Mouse (Mus musculus) heart, embryonic 15.5 days (tissue): Measurements from ENCODE around the gene Itpr1. TPM values are rescaled to one million over a fixed set of nuclear protein-coding genes. Genes with fewer than 3 reads are reported as not detected.

ENCODE experiments used
- ATAC-seq: fragments of 200-750 bp; cut with Nextera tagmentation; replicated peaks from 2 replicates; pipeline ENCODE4 v1.8.0; 2017; ENCODE audit warnings: low read depth, moderate TSS enrichment; ENCODE audit not compliant: insufficient number of reproducible peaks, insufficient read depth, low FRiP score
- H3K27ac ChIP-seq: fragments of 300-500 bp; sonication (generic); 2 replicates; pipeline ENCODE4 v1.5.1; 2015; ENCODE audit warnings: mild to moderate bottlenecking, inconsistent platforms
- H3K27me3 ChIP-seq: fragments of 300-500 bp; sonication (generic); 2 replicates; pipeline ENCODE4 v1.6.1; 2015; ENCODE audit warnings: inconsistent platforms
- H3K36me3 ChIP-seq: fragments of 300-500 bp; sonication (generic); 2 replicates; pipeline ENCODE4 v1.6.1; 2015; ENCODE audit warnings: mild to moderate bottlenecking, inconsistent platforms
- H3K4me1 ChIP-seq: fragments of 300-500 bp; sonication (generic); replicated peaks from 2 replicates; pipeline ENCODE4 v1.6.1; 2015; ENCODE audit warnings: inconsistent platforms
- H3K4me2 ChIP-seq: fragments of 300-500 bp; sonication (generic); 2 replicates; pipeline ENCODE4 v1.6.1; 2015; ENCODE audit warnings: inconsistent platforms, mild to moderate bottlenecking, moderate library complexity
- H3K4me3 ChIP-seq: fragments of 300-500 bp; sonication (generic); 2 replicates; pipeline ENCODE4 v1.5.1; 2015; ENCODE audit warnings: mild to moderate bottlenecking, inconsistent platforms
- H3K9ac ChIP-seq: fragments of 300-500 bp; sonication (generic); 2 replicates; pipeline ENCODE4 v1.6.1; 2015; ENCODE audit warnings: mild to moderate bottlenecking, inconsistent platforms
- H3K9me3 ChIP-seq: fragments of 300-500 bp; sonication (generic); replicated peaks from 2 replicates; pipeline ENCODE4 v1.6.1; 2016; ENCODE audit warnings: inconsistent platforms
- WGBS: fragments of 180-500 bp; shearing (Covaris S2); methylation state at CpG from one replicate; pipeline ENCODE4 v1.1.7; 2015; ENCODE audit warnings: mixed read lengths; 5-methylcytosine and 5-hydroxymethylcytosine counted together
- polyA plus RNA-seq: library from polyadenylated mRNA; unstranded; fragments of >200 nt; fragmentation: Nextera tagmentation; extraction: Ambion mirVana; gene quantifications from 2 replicates; pipeline ENCODE4 v1.2.1, GENCODE M21; 2015

Gene Itpr1
- polyA plus RNA-seq, 1 experiment from 2014 or later, result 11.4 TPM

DNA sequence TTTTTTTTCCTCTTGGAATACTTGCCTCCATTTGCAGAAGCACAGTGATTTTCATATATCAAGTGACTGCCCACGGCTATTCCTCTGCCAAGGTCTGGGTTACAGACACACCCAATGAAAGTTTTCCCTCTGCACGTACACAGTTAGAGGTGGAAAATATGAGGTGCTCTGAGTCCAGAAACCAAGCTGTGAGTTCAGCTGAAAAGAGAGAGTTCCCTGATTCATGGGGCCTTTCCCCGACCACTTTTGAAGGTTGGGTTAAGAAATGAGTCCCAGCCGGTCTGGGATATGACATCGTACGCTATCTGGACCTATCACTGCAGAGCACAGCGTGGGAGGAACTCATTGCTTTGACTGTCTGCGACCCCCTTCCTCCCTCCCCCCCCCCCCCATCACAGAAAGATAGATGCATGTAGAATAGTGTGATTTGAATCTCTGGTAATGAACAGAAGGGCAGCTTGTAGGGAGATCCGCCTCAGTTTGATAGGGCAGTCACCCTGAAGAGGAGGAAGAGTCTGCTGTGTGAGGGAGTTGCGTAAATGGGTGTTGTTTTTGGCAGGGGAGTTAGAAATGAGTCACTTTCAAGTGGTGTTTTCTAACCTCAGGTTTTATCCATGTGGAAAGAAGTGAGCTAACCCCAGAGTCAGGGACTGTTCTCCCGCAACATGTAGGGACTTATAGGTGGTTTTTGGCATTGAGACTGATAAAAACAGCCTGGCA, 235.3 kb downstream of the Itpr1 start:
- Histone ChIP-seq H3K4me1 (peaks cover 35% of the 10 kb centered on the region), H3K9ac (no peak overlapping the region), H3K27ac (peak overlapping the region; percentile 69), H3K4me3 (no peak overlapping the region), H3K4me2 (no peak overlapping the region), H3K9me3 (no peaks in the 10 kb centered on the region), H3K36me3 (no peaks in the 10 kb centered on the region), H3K27me3 (no peaks in the 10 kb centered on the region)
- no peak; the same call in 1 of the 2 replicates for ATAC-seq
- WGBS, result 49% methylated on average over 11 of the region's 11 CpGs

DNA sequence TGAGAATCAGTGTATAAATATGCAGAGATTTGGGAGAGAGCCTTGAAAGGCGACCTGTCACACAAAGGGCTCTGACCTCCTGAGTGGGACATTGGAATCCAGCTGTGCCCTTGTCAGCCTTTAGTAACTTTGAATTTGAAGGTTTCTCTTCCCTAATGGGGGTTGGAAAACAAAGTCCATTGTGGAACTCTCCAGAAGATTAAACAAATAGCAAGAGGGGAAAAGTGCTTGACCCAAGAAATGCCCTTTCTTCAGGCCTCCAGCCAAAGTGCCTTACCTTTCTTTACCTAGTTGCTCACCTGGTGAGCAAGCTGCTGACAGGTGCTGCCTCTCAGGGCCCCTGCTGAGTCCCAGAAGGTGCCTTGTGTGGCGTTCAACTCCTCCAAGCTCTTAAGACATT, 236.0 kb downstream of the Itpr1 start:
- Histone ChIP-seq H3K4me1 (peaks cover 32% of the 10 kb centered on the region), H3K27me3 (no peaks in the 10 kb centered on the region), H3K27ac (peak overlapping the region; percentile 69), H3K9ac (no peak overlapping the region), H3K9me3 (no peaks in the 10 kb centered on the region), H3K36me3 (no peaks in the 10 kb centered on the region), H3K4me3 (no peak overlapping the region), H3K4me2 (no peak overlapping the region)
- no peak for ATAC-seq
- WGBS, result 71% methylated on average over 2 of the region's 2 CpGs

DNA sequence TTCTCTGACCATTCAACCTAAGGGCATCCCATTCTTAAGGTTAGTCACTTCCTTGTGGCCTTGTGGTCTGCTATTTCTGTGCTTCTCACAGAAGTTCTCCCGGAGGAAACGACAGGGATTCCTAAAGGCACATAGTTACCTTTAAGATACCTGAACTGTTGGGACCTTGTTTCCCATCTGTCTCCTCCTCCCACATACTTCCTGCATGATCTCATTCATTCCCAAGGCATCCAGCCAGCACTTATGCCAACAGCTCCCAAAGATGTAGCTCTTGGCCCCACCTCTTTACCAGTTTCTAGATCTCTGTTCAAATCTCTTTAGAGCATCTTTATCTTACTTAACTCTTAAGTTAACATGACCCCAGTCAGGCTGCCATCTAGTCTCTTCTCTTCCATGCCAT, 238.6 kb downstream of the Itpr1 start:
- peaks cover 47% of the 10 kb centered on the region for H3K4me1 ChIP-seq
- H3K27ac ChIP-seq, result no peak overlapping the region
- 60% methylated on average over 2 of the region's 2 CpGs for WGBS
- H3K9ac ChIP-seq, result no peak overlapping the region
- no peak overlapping the region for H3K4me2 ChIP-seq
- no peaks in the 10 kb centered on the region for H3K36me3 ChIP-seq
- no peak for ATAC-seq
- no peaks in the 10 kb centered on the region for H3K9me3 ChIP-seq
- no peaks in the 10 kb centered on the region for H3K27me3 ChIP-seq
- H3K4me3 ChIP-seq, result no peak overlapping the region

DNA sequence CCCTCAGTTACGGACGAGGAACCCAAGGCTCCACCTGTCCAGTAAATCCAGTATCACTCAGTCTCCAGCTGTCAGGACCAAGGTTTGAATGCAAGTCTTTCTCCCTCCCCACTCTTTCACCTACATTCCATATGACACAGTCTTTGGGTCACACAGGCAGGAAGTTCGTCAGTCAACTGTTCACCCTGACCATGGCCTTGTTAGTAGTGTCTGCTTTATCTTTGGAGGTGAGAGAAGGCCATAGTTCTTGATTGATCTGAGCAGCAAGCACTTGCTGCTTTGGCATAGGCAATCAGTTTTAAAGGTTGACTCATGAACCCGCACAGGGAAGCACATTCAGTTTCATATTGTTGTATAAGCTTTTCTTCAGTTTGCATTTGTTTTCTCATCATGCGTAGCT, 240.7 kb downstream of the Itpr1 start:
- no peaks in the 10 kb centered on the region for H3K36me3 ChIP-seq
- no peak for ATAC-seq
- H3K9me3 ChIP-seq, result no peaks in the 10 kb centered on the region
- no peak overlapping the region for H3K4me2 ChIP-seq
- WGBS, result 83% methylated on average over 5 of the region's 5 CpGs
- H3K9ac ChIP-seq, result no peak overlapping the region
- H3K4me3 ChIP-seq, result no peak overlapping the region
- H3K27ac ChIP-seq, result no peak overlapping the region
- peaks cover 46% of the 10 kb centered on the region for H3K4me1 ChIP-seq
- no peaks in the 10 kb centered on the region for H3K27me3 ChIP-seq

DNA sequence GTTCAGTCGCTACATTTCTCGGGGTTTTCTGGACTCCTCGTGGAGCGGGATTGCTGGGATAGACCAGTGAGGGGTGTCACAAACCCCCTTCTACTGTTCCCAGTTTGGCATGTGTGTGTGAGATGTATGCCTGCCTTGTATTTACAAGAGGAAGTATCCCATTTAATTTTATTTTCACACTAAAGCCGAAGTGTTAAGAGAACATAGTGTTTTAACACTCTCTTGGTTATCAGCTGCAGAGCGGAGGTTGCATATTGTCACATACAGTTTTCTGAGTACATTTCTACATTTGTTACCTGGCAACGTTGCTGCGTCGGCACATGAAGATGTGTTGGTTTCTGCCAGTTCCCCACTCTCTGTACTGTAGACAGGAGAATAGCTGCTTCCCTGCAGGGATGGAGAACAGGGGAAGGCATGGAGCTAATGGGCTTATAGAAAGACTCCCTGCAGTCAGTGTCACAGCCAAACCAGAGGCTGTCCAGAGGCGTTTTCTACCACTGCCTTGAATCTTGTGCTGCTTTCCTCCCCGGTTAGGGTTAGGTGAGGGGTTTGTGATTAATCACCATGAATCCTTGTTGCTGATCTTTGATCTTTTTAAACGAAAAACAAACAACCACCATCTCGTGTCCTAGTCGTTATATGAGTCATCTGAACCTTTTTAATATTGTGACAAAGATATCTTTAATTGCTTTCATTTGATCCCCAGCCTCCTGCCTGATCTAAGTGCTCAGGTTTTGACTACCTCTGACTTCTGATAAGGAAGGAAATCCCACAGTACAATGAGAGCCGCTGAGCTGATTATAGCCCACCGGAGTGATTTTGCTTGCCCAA, 241.4 kb downstream of the Itpr1 start:
- Histone ChIP-seq H3K9ac (no peak overlapping the region), H3K4me1 (peaks cover 42% of the 10 kb centered on the region), H3K4me3 (no peak overlapping the region), H3K9me3 (no peaks in the 10 kb centered on the region), H3K36me3 (no peaks in the 10 kb centered on the region), H3K27ac (no peak overlapping the region), H3K4me2 (no peak overlapping the region), H3K27me3 (no peaks in the 10 kb centered on the region)
- WGBS, result 71% methylated on average over 16 of the region's 16 CpGs
- ATAC-seq, result no peak

DNA sequence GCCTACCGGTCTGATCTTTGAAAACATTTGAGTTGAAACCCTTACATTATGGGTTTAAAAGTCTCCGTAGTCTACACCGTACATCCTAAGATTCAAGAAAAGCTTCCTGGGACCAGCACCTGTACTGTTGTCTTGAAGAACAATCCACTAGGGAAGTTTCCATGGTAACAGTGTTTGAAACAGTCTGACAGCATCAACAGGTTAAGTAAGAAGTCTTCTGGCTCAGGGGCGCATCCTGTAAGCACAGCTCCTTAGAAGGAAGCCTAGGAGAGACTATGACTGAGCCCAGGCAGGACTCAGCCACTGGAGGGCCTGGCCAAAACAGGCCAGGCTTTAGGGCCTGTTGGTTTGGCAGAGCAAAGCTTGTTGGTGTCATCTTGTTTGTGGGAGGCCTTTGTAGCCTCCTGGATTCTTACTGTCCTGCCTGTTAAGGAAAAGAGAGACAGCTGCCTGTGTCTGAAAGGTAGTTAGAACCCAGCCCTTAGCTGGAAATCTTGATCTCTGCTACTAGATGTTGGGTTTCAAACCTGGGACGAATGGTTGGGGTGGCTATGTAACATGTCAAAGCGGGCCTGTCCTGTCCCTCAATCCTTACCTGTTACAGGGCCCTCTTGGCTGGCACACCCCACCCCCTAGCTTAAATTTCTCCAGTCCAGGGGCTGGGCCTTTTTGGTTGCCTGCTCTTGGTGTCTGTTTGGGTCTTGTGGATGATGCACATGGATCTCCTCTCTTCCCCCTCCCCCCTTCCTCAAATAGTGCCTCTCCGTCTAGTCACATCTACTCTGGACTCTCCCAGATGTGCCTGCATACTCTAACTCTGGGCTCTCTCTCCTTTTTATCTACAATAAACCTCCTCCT, 242.3 kb downstream of the Itpr1 start:
- Histone ChIP-seq H3K4me3 (no peak overlapping the region), H3K4me1 (peaks cover 42% of the 10 kb centered on the region), H3K27ac (peak overlapping the region; percentile 88), H3K9me3 (no peaks in the 10 kb centered on the region), H3K4me2 (no peak overlapping the region), H3K9ac (no peak overlapping the region), H3K36me3 (no peaks in the 10 kb centered on the region), H3K27me3 (no peaks in the 10 kb centered on the region)
- 87% methylated on average over 7 of the region's 7 CpGs for WGBS
- no peak for ATAC-seq

DNA sequence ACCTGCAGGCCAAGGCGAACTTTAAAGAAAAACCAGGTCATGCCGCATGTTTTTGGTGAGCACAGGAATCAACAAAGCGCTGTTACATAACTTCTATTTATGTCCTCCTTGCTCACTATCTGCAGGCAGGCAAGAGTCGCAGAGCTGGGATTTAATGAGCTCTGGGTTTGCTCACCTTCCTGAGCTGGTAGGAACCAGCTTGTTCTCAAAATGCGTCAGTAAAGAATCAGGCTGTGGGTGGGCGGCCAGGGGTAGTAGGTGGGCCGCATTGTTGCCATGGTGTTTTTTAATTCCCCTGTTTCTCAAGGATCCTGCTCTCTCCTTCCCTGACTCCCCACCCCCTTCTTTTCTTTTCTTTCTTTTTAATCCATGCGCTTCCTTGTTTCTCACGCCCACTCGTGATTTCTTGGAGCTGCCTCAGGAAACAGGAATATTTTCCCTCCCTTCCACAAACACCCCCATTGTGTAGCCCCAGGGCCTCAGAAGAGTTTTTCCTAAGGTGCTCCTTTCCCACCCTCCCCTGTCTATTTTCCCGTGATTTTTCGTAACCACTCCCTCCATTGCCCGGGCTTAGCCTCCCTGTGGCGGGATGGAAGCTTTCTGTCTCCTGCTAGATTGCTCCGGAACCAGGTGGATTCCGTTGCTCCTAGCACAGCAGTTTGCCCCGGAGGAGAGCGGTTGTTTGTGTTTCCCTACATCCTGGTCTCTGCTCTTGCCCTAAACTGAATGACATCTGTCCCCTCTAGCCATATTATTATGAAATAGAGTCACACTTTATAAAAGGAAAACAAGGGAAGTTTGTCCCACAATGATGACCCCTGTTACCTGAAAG, 243.6 kb downstream of the Itpr1 start:
- Histone ChIP-seq H3K27ac (peak overlapping the region; percentile 88), H3K9me3 (no peaks in the 10 kb centered on the region), H3K9ac (peak overlapping the region; percentile 36), H3K27me3 (no peaks in the 10 kb centered on the region), H3K36me3 (no peaks in the 10 kb centered on the region), H3K4me3 (peak overlapping the region; percentile 17), H3K4me1 (peaks cover 37% of the 10 kb centered on the region), H3K4me2 (peak overlapping the region; percentile 57)
- ATAC-seq, result peak; percentile 66
- WGBS, result 16% methylated on average over 18 of the region's 18 CpGs

DNA sequence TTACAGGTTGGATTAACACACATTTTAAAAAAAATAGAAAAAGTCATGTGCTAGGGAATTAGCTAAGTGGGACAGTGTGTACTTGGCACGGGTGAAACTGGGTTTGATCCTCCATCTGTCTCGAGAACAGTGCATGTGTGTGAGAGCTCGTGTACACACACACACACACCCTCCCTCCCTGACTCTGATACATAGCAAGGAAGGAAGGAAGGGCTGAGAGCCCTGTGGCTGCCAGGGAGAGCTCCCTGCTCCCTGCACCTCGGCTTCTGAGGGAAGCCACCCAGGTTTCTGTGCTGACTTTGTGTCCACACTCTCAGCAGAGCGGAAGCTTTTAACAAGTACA, 244.1 kb downstream of the Itpr1 start:
- H3K9ac ChIP-seq, result peak overlapping the region; percentile 36; the same call in 1 of the 2 replicates
- no peak; the same call in 1 of the 2 replicates for ATAC-seq
- H3K4me1 ChIP-seq, result peaks cover 36% of the 10 kb centered on the region
- H3K27ac ChIP-seq, result peak overlapping the region; percentile 88
- no peaks in the 10 kb centered on the region for H3K9me3 ChIP-seq
- WGBS, result 16% methylated on average over 5 of the region's 5 CpGs
- peak overlapping the region; percentile 57 for H3K4me2 ChIP-seq
- H3K36me3 ChIP-seq, result no peaks in the 10 kb centered on the region
- no peak overlapping the region for H3K4me3 ChIP-seq
- no peaks in the 10 kb centered on the region for H3K27me3 ChIP-seq

DNA sequence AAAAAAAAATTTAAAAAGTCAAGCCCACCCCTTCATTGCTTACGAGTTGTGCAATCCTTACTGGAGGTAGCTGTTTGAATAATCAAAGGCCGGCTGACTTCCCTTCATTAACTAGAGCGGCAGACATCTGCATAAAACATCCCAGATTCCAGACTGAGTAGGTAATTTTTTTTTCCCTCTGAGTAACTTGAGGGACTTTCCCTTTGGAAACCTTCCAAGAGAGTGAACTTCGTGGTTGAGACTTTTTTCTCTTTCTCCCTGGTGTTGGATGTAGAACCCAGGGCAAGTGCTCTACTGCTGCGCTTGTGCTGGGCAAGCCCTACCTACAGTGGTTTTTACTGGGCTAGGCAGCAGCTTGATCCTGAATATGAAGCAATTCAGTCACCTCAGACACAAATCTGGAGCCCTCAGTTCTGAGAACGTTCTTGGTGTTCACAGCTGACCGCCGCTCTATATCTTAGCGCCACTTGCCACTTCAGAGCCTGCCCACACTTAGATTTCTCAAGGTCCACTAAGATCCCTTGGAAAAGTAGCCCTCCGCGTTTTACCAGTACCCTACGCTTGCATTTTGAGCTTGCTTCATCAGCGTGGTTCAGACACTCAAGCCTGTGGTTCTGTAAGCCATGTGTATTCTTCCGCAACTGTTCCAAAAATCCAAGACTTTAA, 244.8 kb downstream of the Itpr1 start:
- Histone ChIP-seq H3K4me3 (no peak overlapping the region), H3K9me3 (no peaks in the 10 kb centered on the region), H3K36me3 (no peaks in the 10 kb centered on the region), H3K4me1 (peaks cover 36% of the 10 kb centered on the region), H3K4me2 (peak overlapping the region; percentile 30; the same call in 1 of the 2 replicates), H3K9ac (no peak overlapping the region), H3K27ac (peak overlapping the region; percentile 88), H3K27me3 (no peaks in the 10 kb centered on the region)
- peak; percentile 40; the same call in 1 of the 2 replicates for ATAC-seq
- 58% methylated on average over 14 of the region's 14 CpGs for WGBS

DNA sequence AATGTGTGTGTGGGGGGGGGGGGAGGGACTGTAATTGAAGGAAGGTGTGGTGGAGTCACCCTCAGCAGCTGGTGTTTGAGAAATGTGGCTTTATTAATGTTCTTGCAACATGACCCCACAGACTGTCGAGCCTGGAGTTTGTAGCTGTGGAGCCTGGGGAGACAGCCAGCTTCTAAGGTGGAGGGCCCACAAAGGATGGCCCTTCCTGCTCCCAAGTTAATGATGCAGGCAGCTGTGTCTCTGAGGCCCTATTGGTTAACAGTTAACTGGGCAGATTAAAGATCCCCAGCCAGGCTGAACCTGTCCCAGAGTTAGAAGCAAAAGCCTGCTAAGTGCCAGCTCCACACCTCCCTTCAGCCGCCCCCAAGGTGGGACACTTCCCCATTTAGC, 245.3 kb downstream of the Itpr1 start:
- no peak for ATAC-seq
- peak overlapping the region; percentile 88; the same call in 1 of the 2 replicates for H3K27ac ChIP-seq

More for the DNA sequence above, 245.3 kb downstream of the Itpr1 start:
- Histone ChIP-seq H3K9me3 (no peaks in the 10 kb centered on the region), H3K9ac (no peak overlapping the region), H3K4me1 (peaks cover 36% of the 10 kb centered on the region), H3K27me3 (no peaks in the 10 kb centered on the region), H3K36me3 (no peaks in the 10 kb centered on the region), H3K4me2 (no peak overlapping the region), H3K4me3 (no peak overlapping the region)
- 60% methylated on average over 2 of the region's 2 CpGs for WGBS
